Mouse (Mus musculus): Measurements from ENCODE around the gene Samd4b. TPM values are rescaled to one million over a fixed set of nuclear protein-coding genes. Genes with fewer than 3 reads are reported as not detected.
A peak's percentile ranks its signal among the peaks of the same experiment; 100 is the strongest.

The Samd4b gene
- polyA plus RNA-seq, 1 experiment from 2014 or later = 25.8 TPM

GRCm38 (mm10) chr7:28357984-28358383 lies 240.0 kb downstream of the Samd4b start:
- Histone ChIP-seq H3K27me3 (ENCODE audit: control insufficient read depth, insufficient read depth, low read length) (no peaks in the 10 kb centered on the region), H3K36me3 (ENCODE audit: control insufficient read depth, insufficient read depth, low read length) (peaks cover 53% of the 10 kb centered on the region), H3K4me2 (replicated peaks; ENCODE audit: low read depth, low read length) (no peak overlapping the region), H3K4me1 (ENCODE audit: control insufficient read depth, insufficient read depth, low read length) (peaks cover 27% of the 10 kb centered on the region), H3K9me3 (ENCODE audit: control insufficient read depth, low read depth, low read length) (no peaks in the 10 kb centered on the region), H3K4me3 (ENCODE audit: low read depth, low read length) (no peak overlapping the region), H3K27ac (ENCODE audit: low read length) (peak overlapping the region; percentile 45; the same call in 1 of the 2 replicates), H3K9ac (replicated peaks; ENCODE audit: low read depth, low read length) (no peak overlapping the region)
- ATAC-seq (ENCODE audit: insufficient number of reproducible peaks, insufficient read depth, low FRiP score, low read depth) = no peak
- WGBS = 1% methylated on average over 5 of the region's 5 CpGs

DNA sequence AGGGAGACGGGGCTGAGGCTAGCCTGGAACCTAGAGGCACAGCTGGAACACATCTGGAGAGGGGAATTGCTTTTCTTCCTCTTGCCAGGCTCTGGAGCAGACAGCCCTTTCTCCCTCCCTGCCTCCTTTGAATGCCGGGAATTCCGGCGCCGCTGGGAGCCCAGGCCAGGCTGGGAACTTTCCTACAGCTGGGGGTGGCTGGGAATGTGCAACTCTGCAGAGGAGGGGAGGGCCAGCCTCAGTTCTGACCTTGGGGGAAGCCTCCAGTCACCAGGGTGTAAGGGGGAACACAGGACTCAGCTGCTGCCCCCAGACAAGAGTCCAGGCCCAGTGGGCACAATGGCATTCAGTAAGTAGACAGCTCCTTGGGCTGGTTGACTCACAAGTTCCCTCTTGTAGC lies 241.0 kb downstream of the Samd4b start:
- H3K4me3 ChIP-seq (ENCODE audit: low read depth, low read length) = no peak overlapping the region
- 5% methylated on average over 5 of the region's 5 CpGs for WGBS

DNA sequence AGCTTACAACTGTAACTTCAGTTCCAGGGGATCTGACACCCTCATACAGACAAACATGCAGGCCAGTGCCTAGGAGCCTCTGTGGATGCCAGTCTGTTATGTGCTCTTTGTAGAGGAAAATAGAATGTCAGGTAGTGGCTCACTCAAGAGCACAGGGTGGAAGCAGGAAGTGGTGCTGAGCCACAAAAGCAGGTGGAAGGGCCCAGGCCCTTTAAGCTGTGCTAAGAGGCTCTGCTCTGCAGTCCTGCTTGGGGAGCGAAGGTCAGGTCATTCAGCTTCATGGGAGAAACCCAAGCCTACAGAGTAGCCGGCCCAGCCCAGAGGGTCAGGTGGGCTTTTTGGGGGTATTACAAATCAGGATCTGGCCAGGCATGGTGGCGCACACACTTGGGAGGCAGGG lies 242.7 kb downstream of the Samd4b start:
- WGBS = 89% methylated on average over 3 of the region's 3 CpGs
- no peak overlapping the region for H3K4me2 ChIP-seq (replicated peaks; ENCODE audit: low read depth, low read length)
- no peaks in the 10 kb centered on the region for H3K27me3 ChIP-seq (ENCODE audit: control insufficient read depth, insufficient read depth, low read length)
- H3K36me3 ChIP-seq (ENCODE audit: control insufficient read depth, insufficient read depth, low read length) = peaks cover 42% of the 10 kb centered on the region
- peaks cover 32% of the 10 kb centered on the region for H3K4me1 ChIP-seq (ENCODE audit: control insufficient read depth, insufficient read depth, low read length)
- ATAC-seq (ENCODE audit: insufficient number of reproducible peaks, insufficient read depth, low FRiP score, low read depth) = no peak
- peak overlapping the region; percentile 10; the same call in 1 of the 2 replicates for H3K27ac ChIP-seq (ENCODE audit: low read length)
- H3K9me3 ChIP-seq (ENCODE audit: control insufficient read depth, low read depth, low read length) = no peaks in the 10 kb centered on the region
- no peak overlapping the region for H3K4me3 ChIP-seq (ENCODE audit: low read depth, low read length)
- no peak overlapping the region for H3K9ac ChIP-seq (replicated peaks; ENCODE audit: low read depth, low read length)

More for the DNA sequence above, 241.0 kb downstream of the Samd4b start:
- Histone ChIP-seq H3K27ac (ENCODE audit: low read length) (peak overlapping the region; percentile 45; the same call in 1 of the 2 replicates), H3K9me3 (ENCODE audit: control insufficient read depth, low read depth, low read length) (no peaks in the 10 kb centered on the region), H3K9ac (replicated peaks; ENCODE audit: low read depth, low read length) (no peak overlapping the region), H3K27me3 (ENCODE audit: control insufficient read depth, insufficient read depth, low read length) (no peaks in the 10 kb centered on the region), H3K4me1 (ENCODE audit: control insufficient read depth, insufficient read depth, low read length) (peaks cover 27% of the 10 kb centered on the region), H3K36me3 (ENCODE audit: control insufficient read depth, insufficient read depth, low read length) (peaks cover 50% of the 10 kb centered on the region), H3K4me2 (replicated peaks; ENCODE audit: low read depth, low read length) (no peak overlapping the region)
- ATAC-seq (ENCODE audit: insufficient number of reproducible peaks, insufficient read depth, low FRiP score, low read depth) = peak; percentile 48; the same call in 1 of the 2 replicates

GRCm38 (mm10) chr7:28354596-28354995 lies 243.3 kb downstream of the Samd4b start:
- no peak overlapping the region for H3K27ac ChIP-seq (ENCODE audit: low read length)
- H3K4me3 ChIP-seq (ENCODE audit: low read depth, low read length) = no peak overlapping the region
- no peak overlapping the region for H3K9ac ChIP-seq (replicated peaks; ENCODE audit: low read depth, low read length)
- peaks cover 37% of the 10 kb centered on the region for H3K4me1 ChIP-seq (ENCODE audit: control insufficient read depth, insufficient read depth, low read length)
- H3K36me3 ChIP-seq (ENCODE audit: control insufficient read depth, insufficient read depth, low read length) = peaks cover 36% of the 10 kb centered on the region
- H3K27me3 ChIP-seq (ENCODE audit: control insufficient read depth, insufficient read depth, low read length) = no peaks in the 10 kb centered on the region
- ATAC-seq (ENCODE audit: insufficient number of reproducible peaks, insufficient read depth, low FRiP score, low read depth) = no peak
- H3K9me3 ChIP-seq (ENCODE audit: control insufficient read depth, low read depth, low read length) = no peaks in the 10 kb centered on the region
- no peak overlapping the region for H3K4me2 ChIP-seq (replicated peaks; ENCODE audit: low read depth, low read length)
- WGBS = 94% methylated on average over 3 of the region's 3 CpGs

DNA sequence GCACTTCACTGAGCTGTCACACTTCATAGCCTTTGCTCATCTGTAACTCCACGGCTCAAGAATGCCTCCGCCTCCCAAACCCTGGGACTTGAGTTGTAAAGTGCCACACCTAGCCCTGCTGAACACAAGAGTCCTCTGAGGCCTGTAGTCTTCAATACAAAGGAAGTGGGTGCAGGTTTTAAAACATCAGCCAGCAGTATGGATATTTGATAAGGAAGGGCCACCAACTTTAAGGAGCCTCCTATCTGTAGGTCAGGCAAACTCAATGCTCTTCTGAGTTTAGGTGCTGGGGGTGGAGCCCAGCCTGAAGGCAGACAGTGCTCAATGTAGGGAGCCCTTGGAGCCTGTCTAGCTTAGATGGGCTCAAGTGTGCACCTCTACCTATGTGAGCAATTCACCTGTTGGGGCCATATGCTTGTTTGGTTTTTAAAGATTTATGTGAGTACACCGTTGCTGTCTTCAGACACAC lies 243.8 kb downstream of the Samd4b start:
- 75% methylated on average over 3 of the region's 3 CpGs for WGBS
- Histone ChIP-seq H3K4me1 (ENCODE audit: control insufficient read depth, insufficient read depth, low read length) (peaks cover 42% of the 10 kb centered on the region), H3K4me3 (ENCODE audit: low read depth, low read length) (no peak overlapping the region), H3K9ac (replicated peaks; ENCODE audit: low read depth, low read length) (no peak overlapping the region), H3K36me3 (ENCODE audit: control insufficient read depth, insufficient read depth, low read length) (peaks cover 32% of the 10 kb centered on the region), H3K9me3 (ENCODE audit: control insufficient read depth, low read depth, low read length) (no peaks in the 10 kb centered on the region), H3K4me2 (replicated peaks; ENCODE audit: low read depth, low read length) (no peak overlapping the region), H3K27me3 (ENCODE audit: control insufficient read depth, insufficient read depth, low read length) (no peaks in the 10 kb centered on the region), H3K27ac (ENCODE audit: low read length) (no peak overlapping the region)
- ATAC-seq (ENCODE audit: insufficient number of reproducible peaks, insufficient read depth, low FRiP score, low read depth) = no peak

DNA sequence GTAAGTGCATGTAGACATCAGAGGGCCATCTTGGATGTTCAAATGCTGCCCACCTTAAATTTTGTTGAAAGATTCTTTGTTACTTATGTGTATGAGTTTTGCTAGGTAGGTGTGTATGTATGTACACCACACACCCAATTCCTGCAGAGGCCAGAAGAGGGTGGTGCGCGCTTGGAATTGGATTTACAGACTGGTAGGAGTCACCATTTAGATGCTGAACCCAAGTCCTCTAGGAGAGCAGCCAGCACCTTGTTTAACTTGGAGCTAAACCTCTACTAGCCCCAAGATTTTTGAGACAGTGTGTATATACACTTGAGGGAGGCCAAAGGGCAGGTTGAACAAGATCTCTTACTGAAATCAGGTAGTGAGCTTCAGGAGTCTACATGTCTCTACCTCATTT lies 244.7 kb downstream of the Samd4b start:
- Histone ChIP-seq H3K27ac (ENCODE audit: low read length) (no peak overlapping the region), H3K27me3 (ENCODE audit: control insufficient read depth, insufficient read depth, low read length) (no peaks in the 10 kb centered on the region), H3K9me3 (ENCODE audit: control insufficient read depth, low read depth, low read length) (no peaks in the 10 kb centered on the region), H3K4me1 (ENCODE audit: control insufficient read depth, insufficient read depth, low read length) (peaks cover 34% of the 10 kb centered on the region), H3K4me2 (replicated peaks; ENCODE audit: low read depth, low read length) (no peak overlapping the region), H3K36me3 (ENCODE audit: control insufficient read depth, insufficient read depth, low read length) (peaks cover 29% of the 10 kb centered on the region), H3K9ac (replicated peaks; ENCODE audit: low read depth, low read length) (no peak overlapping the region), H3K4me3 (ENCODE audit: low read depth, low read length) (no peak overlapping the region)
- 92% methylated on average over 2 of the region's 2 CpGs for WGBS
- ATAC-seq (ENCODE audit: insufficient number of reproducible peaks, insufficient read depth, low FRiP score, low read depth) = no peak

- WGBS = 35% methylated on average over 4 of the region's 4 CpGs
- H3K4me3 ChIP-seq (ENCODE audit: low read depth, low read length) = peak overlapping the region; percentile 98
- H3K9me3 ChIP-seq (ENCODE audit: control insufficient read depth, low read depth, low read length) = no peaks in the 10 kb centered on the region
- H3K9ac ChIP-seq (replicated peaks; ENCODE audit: low read depth, low read length) = peak overlapping the region; percentile 96
- H3K4me1 ChIP-seq (ENCODE audit: control insufficient read depth, insufficient read depth, low read length) = peaks cover 18% of the 10 kb centered on the region; the same call in 1 of the 2 replicates
- ATAC-seq (ENCODE audit: insufficient number of reproducible peaks, insufficient read depth, low FRiP score, low read depth) = no peak
- no peaks in the 10 kb centered on the region for H3K27me3 ChIP-seq (ENCODE audit: control insufficient read depth, insufficient read depth, low read length)
- peaks cover 29% of the 10 kb centered on the region for H3K36me3 ChIP-seq (ENCODE audit: control insufficient read depth, insufficient read depth, low read length)
- H3K27ac ChIP-seq (ENCODE audit: low read length) = peak overlapping the region; percentile 97; the same call in 1 of the 2 replicates
- H3K4me2 ChIP-seq (replicated peaks; ENCODE audit: low read depth, low read length) = peak overlapping the region; percentile 66
Observed at GRCm38 (mm10) chr7:28351676-28352191, 246.2 kb downstream of the Samd4b start.

GRCm38 (mm10) chr7:28350155-28350883 lies 247.6 kb downstream of the Samd4b start, which contains the start of gene Rps16:
Gene Rps16 (plus strand): TSS chr7:28350652.
- H3K4me3 ChIP-seq (ENCODE audit: low read depth, low read length) = peak within 1 kb of the TSS; percentile 98
- peaks cover 16% of the 10 kb centered on the region; the same call in 1 of the 2 replicates for H3K4me1 ChIP-seq (ENCODE audit: control insufficient read depth, insufficient read depth, low read length)
- peak; percentile 92 for ATAC-seq (ENCODE audit: insufficient number of reproducible peaks, insufficient read depth, low FRiP score, low read depth)
- no peaks in the 10 kb centered on the region for H3K27me3 ChIP-seq (ENCODE audit: control insufficient read depth, insufficient read depth, low read length)
- no peaks in the 10 kb centered on the region for H3K9me3 ChIP-seq (ENCODE audit: control insufficient read depth, low read depth, low read length)
- peak within 1 kb of the TSS; percentile 97 for H3K27ac ChIP-seq (ENCODE audit: low read length)
- H3K4me2 ChIP-seq (replicated peaks; ENCODE audit: low read depth, low read length) = peak within 1 kb of the TSS; percentile 66
- WGBS = under 1% methylated on average over 49 of the region's 50 CpGs
- peaks cover 29% of the 10 kb centered on the region for H3K36me3 ChIP-seq (ENCODE audit: control insufficient read depth, insufficient read depth, low read length)
- H3K9ac ChIP-seq (replicated peaks; ENCODE audit: low read depth, low read length) = peak within 1 kb of the TSS; percentile 96

Data from stomach, embryonic 14.5 days (tissue).